Mouse (Mus musculus): Measurements from ENCODE around the gene Neurl1a.
"Not testable (repeated sequence)": the region's sequence is repeated elsewhere in the genome, so short reads cannot be mapped to it uniquely, and the experiment has no call there.

Gene Neurl1a

DNA sequence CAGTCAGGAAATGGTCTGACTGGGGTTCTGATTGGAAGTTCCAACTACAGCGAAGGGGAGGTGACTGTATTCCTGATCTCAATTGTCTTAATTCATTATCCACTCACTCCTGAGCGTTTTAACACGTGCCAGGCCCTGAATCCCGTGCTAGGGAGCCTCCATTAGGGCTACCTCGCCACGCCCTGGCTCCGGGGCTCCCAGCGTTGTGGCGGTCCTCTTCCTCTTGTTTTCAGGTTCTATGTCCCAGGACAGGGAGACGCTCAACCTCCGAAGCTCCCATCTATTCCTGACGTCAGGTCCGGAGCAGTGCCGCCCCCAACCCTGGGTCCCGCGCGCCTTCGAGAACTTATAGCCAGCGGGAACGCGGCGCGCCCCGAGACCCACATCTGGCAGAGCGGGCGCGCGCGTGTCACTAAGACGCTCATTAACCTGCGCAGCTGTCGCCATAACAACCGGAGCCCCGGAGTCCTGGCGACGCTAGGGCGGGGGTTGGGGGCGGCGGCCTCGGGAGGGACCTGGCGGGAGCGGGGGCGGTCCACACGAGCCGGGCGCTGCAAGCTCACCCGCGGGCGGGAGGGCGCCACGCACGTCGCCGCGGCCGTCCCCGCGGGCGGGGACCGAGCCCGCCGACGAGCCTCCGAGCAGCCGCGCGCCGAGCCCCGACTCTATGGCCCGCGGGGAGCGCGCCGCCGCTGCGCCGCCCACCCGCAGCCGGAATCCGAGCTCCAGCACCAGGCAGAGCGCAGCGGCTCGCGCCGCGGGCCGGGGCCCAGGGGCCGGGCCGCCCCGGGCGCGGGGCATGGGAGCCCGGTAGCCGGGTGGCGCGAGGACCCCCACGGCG, at the start of gene Neurl1a:
Neurl1a (plus strand) TSS at position 390 of the 841 bp plus-strand sequence.
- DNase-seq = peak; percentile 40

DNA sequence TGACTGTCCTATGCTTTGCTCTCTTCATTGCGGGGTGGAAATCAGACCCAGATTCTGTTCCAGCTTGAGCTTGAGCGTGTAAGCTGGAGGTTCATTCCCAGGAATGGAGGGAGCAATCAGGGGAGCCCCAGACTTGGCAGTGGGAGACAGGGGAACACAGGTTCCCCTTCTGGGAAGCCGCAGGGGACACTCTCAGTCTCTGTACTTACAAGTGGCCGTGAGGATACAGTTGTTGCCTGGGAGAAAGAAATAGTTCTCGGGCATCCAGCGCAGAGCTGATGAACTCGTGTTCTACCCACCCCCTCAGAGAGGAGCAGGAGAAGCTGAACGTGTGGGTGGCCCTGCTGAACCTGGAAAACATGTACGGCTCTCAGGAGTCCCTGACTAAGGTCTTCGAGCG, 49.8 kb upstream of the Neurl1a start:
- DNase-seq = no peak

DNA sequence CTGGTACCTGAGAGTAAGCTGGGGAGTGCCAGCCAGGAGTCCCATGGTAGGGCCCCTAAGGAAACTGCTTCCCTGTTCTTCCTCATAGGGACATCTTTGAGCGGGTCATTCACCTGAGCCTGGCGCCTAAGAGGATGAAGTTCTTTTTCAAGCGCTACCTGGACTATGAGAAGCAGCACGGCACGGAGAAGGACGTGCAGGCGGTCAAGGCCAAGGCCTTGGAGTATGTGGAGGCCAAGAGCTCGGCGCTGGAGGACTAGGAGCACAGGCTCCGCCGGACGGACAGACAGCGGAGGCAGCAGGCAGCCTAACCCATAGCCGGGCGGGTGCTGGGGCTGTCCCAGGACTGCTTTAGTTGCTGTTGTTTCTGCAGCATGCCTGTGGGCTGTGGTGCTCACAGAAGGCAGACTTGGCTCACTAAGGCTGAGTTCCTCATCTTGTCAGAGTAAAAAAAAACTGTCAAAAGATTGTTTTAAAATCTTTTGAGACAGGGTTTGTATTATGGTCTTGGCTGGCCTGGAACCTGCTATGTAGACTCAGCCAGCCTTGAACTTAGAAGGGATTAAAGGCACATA, 48.0 kb upstream of the Neurl1a start:
- DNase-seq = no peak

DNA sequence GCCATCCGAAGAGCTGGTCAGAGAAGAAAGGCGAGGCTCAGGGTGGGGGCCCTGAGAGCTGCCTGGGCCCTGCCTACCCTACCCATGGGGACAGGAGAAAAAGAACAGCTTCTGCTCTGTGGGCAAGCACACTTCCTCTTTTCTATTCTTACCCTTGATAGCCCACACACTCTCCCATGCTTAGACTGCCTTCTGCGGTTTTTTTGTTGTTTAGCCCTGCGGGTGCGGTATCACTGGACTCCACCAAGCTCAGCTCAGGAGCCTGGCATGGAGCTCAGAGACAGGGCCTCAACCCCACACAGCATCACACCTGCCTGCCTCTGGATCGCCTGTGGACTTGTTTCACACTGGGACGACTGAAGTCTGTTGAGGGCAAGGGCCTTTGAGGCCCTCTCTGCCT, 45.5 kb upstream of the Neurl1a start:
- no peak for DNase-seq

DNA sequence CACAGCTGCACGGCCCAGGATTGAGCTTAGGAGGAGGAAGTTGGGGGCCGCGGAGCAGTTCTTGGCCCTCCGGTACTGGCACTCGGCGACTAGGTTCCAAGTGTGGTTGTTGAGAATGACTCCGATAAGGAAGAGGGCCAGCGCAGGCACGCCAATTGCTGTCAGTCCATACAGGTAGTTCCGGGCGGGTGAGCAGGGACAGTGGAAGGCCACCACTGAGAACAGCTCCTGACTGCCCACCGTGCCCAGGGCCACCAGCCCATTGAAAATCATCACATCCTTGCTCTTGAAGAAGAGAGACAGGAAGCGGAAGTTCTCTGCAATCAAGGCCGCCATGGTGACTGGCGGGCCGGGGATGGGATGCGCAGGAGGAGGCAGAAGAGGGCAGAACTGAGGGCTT, 43.1 kb upstream of the Neurl1a start:
- no peak for DNase-seq

DNA sequence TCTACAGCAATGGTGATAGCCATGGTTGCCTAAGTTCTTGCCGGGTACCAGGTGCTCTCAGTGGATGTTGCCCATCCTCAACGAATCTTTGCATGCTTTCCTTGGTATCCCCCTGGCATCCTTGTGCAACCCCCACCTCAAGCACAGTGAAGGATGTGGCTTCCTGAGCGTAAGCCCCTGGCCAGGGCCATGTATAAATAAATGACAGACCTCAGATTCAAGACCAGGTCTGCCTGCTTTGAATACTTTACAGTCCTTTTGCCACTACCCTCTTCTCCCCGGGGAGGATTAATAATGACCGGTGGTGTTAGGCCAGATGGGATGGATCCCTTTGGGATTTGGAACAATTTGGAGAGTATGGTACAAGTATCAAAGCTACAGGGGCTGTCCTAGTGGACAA, 42.5 kb upstream of the Neurl1a start:
- DNase-seq = no peak

DNA sequence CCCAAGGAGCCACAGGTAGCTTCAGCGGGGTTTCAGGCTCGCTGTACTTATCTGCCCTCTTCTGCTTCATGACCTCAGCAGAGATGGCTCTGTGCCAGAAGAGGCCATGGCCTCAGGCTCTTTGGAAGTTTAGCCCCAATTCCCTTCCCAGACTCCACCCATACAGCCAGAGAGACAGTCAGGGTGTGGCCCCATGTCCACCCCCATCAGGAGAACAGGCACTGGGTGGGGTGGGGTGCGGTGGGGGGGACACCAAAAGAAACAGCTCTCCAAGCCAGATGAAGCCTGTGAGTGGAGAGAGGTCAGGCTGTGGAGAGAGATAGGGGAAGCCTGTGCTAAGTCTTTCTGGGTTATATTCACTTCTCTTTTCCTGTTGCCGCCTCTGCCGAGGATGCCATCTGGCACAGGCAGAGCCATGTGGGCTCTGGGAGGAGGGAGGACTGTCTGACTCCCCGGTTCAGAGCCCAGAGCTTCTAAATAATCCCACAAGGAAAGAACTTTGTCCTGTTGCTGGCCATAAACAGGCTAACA, 41.5 kb upstream of the Neurl1a start:
- peak; percentile 33 for DNase-seq

DNA sequence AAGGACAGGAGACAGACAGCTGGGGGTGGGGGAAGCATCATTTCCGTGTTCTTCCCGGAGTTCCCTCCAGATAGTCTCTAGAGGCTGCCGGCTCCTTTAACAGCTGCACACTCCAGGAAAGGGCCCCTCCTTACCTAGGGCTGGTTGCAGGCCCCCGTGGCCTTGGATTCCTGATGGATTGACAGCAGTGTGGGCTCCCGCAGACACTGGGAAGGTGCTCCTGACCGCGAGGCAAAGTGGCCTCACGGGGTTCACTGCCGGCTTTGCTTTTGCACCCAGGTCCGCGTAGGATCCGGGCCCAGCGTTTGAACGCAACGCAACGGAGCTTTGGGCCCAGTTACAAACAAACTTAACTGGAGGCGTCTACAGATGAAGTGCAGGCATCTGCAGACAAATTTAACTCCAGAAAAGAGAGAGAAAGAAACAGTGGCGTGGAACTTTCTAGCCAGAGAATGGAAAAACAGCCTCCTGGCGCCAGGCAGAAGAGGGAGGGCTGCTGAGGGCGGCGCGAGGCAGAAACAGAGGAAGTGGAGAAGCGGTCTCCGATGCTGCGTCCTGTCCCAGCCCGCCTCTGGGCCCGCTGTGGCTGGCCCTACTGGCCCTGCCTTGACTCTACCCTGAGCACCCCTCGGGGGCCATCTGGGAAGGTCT, 40.7 kb upstream of the Neurl1a start, which contains the start of gene Calhm2:
Calhm2 (minus strand) TSS at position 524 of the 651 bp plus-strand sequence.
- DNase-seq = peak; percentile 64

DNA sequence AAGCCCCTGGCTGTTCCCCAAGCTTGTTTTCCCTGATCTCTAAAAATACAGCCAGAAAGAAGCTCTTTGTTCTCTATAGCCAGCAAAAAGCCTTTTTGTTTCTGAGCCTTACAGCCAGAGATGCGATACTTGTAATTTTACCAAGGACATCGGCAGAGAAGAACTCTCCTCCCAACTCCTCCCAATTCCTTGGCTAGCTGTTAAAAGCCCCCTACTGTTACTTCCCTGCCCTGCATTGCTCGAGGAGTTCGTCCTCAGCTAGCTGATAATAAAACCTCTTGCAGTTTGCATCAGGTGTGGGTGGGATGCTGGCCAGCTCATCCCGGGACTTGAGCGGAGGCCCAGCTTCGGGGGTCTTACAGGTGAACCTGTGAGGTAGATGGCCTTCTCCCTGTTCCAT, 39.0 kb upstream of the Neurl1a start:
- DNase-seq = not testable (repeated sequence)

DNA sequence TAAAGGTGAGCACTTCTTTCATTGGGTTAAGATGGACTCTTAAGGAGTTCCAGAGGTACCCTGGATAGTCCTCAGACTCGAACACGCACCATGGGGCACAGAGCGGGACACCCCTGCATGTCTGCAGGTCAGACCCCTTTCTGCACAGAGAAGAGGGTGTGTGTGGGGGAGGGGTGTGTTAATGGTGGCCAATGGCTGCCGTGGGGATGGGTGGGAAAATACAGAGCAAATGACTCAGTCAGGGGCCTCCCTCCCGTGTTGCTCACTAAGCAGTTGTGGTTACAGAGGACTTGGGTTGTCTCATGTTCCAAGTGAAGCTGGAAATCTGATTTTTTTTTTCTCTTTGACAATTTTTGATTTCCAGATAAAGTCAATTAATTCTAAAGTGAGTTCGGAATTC, 36.2 kb upstream of the Neurl1a start:
- no peak for DNase-seq

DNA sequence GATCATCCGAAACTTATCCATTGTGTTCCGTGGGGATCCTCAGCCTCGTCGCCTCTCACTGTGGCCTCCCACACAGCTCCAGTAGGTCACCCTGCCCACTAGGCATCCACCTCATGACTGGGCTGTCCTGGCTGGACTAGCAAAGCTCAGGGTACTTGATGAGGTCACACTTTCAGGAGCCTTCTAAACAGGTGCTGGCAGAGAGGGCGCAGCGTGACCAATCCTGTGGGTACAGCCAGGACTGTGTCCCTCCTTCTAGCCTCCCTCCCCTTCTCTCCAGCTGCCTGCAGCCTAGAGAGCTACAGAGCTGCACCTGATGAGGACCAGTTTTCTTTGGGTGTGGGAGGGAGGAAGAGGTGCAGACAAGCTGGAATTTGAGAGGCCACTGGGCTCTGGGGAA, 34.5 kb upstream of the Neurl1a start, which contains the start of gene Calhm1:
Calhm1 (minus strand) TSS at position 101 of the 400 bp plus-strand sequence.
- DNase-seq = no peak

DNA sequence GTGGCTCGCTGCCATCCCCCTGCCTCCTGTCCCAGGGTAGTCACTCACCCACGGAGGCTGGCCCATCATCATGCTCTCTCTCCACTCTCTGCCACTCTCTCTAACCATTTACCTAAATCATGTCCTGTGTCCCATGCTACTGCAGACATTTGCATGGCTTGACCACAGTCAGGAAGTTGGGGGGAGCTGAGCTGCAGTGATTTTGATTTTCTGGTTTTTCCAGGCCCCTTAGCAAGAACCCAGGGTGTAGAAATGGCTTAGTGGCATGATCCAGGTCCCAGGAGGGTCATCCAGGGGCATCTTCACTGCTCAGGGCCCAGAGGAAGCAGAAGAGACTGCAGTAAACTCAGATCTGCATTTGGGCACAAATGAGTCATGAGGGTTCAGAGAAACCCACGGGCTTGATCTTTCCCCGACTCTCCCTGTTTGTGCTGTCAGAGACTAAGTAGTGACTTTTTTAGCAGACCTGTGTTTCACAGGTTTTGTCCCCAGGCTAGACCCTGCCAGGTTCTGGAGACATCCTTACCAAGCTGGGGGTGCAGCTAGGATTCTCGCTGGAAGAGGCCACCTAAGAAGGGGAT, 30.3 kb upstream of the Neurl1a start:
- DNase-seq = no peak

DNA sequence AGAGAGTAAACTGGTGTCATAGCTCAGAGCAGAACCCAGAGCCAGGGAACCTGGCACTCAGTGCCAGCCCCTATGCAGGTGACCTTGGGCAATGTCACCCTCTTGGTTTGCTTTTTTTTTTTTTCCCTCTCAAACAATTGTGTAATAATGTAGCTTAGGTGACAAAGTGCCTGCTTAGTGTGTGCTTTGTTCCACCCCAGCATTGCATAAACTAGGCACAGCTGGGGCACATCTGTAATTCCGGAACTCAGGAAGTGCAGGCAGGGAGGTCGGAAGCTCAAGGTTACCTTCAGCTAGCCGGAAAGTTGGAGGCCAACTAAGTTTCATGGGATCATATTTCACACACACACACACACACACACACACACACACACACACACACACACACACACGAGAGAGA, 28.8 kb upstream of the Neurl1a start:
- no peak for DNase-seq

DNA sequence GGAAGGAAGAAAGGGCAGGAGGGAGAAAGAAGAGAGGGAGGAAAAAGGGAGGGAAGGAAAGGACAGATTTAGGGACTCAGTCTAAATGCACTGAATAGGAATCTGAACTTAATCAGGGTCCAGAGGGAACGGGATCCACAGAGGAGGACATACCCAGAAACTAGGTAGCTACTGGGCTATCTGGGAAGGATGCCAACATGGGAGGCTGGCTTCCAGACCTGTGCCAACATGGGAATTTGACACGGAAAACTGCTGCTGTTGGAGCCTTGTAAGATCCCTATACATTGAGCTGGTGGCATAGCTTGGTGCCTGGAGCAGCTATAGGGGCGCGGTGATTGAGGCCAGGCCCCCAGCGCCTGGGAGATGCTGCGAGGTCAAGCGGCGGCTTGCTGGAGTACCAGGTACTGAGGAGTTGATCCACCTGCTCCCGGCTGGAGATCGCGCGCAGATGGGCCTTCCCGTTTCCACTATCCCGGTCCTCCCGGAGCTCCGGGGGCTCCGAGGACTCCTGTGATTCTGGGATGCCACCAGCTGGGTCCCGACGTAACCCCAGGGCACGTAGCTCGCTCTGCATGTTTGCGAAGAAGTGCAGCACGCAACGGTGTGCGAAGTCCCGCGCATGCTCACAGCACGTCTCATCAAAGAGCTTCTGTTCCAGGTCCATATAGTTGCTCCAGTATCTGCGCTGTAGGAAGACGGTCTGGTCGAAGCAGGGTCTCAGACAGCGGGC, 27.1 kb upstream of the Neurl1a start:
- no peak for DNase-seq

DNA sequence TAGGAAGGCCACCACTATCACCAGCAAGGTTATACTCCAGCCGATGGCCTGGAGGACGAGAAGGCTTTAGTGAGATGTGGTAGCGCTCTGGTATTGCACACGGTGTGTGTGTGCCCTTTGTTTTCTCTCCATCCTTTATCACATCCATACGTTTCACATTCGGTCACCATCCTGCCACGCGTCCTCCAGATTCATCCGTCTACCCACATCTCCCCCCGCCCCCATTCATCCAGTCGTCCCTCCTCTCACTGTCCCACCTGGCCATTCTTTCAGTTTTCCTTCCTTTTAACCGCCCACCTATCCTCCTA, 26.6 kb upstream of the Neurl1a start:
- DNase-seq = no peak

DNA sequence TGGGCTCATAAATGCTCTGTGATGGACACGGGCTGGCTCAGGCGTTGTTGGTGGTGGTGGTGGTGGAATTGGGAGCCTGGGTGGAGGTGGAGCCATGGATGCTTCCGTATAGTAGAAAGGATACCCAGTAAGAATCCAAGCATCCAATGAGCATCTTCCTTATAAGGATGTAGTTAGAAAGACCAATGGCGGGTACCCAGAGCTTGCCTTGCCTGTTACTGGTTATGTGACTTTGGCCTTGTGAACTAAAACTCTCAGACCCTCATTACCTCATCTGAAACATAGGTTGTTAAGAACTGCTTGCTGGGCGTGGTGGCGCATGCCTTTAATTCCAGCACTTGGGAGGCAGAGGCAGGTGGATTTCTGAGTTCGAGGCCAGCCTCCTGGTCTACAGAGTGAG, 24.9 kb upstream of the Neurl1a start:
- DNase-seq = no peak

DNA sequence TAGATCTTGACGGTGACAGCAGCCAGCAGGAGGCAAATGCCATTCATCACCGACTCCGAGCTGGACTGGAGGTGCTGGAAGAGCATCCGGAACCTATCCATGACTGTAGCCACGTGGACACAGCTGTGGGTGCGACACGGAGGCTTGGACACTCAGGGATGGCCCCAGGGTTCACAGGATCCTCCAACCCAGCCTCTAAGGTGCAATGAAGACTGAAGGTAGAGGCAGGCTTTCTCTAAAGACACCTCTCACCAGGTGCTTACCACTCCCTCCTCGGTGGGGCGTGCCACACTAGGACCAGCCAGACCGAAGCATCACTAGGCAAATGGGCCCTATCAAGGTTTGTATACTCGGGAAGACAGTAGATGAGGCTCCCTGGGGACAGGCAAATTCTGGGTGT, 21.0 kb upstream of the Neurl1a start, which contains the start of gene Calhm3:
Calhm3 (minus strand) TSS at position 101 of the 400 bp plus-strand sequence.
- no peak for DNase-seq

DNA sequence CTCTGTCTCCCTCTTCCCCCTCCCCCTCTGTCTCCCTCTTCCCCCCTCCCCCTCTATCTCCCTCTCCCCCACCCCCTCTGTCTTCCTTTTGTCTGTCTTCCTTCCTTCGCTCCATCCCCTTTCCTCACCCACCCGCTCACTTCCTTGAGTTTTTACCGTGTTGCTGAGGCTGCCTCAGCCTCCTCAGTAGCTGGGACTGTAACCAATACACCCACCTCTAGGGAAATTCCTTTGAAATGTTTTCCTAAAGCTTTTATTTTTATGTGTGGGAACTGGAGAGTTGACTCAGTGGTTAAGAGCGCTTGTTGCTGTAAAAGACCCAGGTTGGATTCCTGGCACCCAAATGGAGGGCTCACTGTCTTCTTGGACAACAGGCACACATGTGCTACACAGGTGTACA, 17.0 kb upstream of the Neurl1a start:
- no peak for DNase-seq

DNA sequence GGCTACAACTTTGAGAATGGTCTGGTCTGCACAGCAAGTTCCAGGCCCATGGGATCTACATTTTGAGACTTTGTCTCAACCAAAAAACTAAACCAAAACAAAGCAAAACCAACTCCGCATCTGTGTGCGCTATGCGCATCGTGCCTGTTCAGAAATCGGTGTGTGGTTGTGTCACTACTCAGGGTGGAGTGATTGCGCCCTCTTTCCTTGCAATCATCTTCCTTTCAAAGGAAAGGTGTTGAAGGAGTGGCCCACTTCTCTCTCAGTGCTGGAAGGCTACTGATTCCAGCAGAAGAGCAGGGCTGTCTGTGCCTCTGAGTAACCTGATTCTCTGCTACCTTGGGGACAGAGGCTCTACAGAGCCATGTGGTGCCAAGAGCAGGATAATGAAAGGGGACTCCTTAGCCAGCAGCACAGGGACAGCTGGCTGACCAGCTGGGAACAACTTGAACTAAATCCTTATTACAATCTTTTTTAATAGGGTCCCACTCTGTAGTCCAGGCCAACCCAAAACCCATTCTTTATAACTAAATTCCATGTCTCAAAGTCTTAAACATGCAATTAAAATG, 15.4 kb upstream of the Neurl1a start:
- DNase-seq = no peak

DNA sequence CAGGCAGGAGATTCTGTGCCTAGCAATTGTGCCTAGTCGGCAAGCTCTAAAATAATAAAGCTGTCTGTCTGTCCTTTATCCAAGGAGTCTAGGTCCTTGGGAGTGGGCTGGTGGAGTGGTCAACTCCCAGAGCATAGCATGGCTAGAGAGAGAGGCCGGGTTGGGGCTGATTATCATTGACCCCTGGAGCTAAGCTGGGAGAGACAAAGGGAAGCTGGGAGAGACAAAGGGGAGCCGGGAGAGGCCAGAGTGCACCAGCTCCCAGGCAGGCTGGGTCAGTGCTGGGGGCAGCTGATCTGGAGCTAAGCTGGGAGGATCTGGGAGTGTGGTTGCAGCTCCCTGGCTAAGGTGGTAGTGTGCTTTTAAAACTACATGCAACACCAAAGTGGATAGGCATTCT, 11.9 kb upstream of the Neurl1a start:
- DNase-seq = no peak

DNA sequence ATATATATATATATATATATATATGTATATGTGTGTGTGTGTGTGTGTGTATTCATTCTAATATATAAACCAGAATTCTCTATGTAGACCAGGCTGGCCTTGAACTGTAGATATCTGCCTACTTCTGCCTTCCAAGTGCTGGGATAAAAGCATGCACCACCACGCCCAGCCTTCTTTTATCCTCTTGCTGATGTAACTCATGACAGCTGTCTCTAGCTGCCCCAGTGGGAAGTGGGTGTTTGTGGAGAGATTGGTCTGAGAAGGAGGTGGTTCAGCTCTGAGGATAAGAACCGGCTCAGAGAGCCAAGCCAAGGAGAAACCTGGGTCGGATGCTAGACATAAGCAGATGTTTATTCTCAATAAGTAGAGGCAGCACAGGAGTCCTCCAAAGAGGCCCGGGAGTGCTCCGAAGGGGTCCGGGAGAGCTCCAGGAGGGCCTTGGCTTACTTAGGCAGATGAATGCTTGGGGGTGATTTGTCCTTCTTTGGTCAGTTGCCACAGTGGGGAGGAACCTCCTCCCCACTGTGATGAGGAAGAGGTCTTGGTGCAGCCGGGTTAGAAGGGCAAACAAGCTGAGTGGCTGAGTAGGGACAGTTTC, 10.9 kb upstream of the Neurl1a start:
- no peak for DNase-seq

DNA sequence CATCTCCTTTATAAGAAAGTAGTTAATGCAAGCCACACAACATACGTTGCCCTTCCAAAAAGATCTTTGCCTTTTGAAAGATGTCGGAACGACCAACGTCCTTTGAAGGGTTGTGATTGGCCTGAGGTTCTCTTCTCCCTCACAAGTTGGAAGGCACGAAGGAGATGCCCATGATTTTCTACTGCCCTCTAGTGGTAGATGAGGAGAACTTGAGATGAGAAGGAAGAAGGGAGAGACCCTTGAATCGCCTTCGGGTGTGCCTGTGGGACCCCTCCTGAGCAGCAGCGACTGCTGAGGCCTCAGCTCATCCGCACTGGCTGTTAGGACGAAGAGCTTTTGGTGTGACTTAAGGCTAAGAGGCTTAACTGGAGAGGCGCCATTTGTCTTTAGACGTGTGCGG, 10.4 kb upstream of the Neurl1a start:
- DNase-seq = peak; percentile 41
